8 mouse cellular contexts compared by ENCODE assay signal in the genomic region with DNA sequence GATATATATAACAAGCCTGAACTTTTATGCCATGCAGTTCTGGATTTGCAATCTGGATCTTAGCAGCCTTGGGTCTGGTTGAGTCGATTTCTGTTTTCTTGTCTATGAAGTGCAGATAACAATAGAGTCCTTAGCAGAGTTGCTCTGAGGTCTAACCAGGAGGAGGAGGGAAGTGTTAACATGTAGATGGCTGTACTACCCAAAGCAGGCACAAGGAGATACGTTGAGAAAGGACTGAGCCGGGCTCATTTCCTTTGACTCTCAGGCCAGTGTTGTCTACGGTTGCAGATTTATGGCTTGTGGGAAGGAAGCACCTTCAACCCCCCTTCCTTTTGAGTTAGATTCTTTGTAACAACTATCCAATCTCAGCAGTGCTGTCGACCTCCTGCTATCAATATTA. TPM values are rescaled to one million over a fixed set of nuclear protein-coding genes. Genes with fewer than 3 reads are reported as not detected.
DNase-seq lines count a peak whose midpoint lies in the region; ATAC-seq and TF ChIP-seq lines count a peak whose summit lies in the region.

No protein-coding gene starts in this region.

- no peaks in the 10 kb centered on the region for H3K9me3 ChIP-seq in neural tube, embryonic 11.5 days (ENCODE audit: control insufficient read depth, low read length)
- no peaks in the 10 kb centered on the region for H3K9me3 ChIP-seq in embryonic facial prominence, embryonic 10.5 days
- H3K9me3 ChIP-seq in kidney, postnatal 0 days (replicated peaks; ENCODE audit: low read length), result no peaks in the 10 kb centered on the region
- no peaks in the 10 kb centered on the region for H3K9me3 ChIP-seq in midbrain, postnatal 0 days (ENCODE audit: low read length)

- H3K4me2 ChIP-seq in neural tube, embryonic 11.5 days (ENCODE audit: low read depth), result peak overlapping the region; percentile 83
- peak overlapping the region; percentile 89 for H3K4me2 ChIP-seq in kidney, postnatal 0 days (ENCODE audit: low read length)
- peak overlapping the region; percentile 85 for H3K4me2 ChIP-seq in midbrain, postnatal 0 days (ENCODE audit: low read depth, low read length, poor library complexity, severe bottlenecking)

- no peaks in the 10 kb centered on the region for H3K27me3 ChIP-seq in neural tube, embryonic 11.5 days (ENCODE audit: control insufficient read depth, insufficient read depth, low read length)
- no peaks in the 10 kb centered on the region for H3K27me3 ChIP-seq in embryonic facial prominence, embryonic 10.5 days (replicated peaks; ENCODE audit: low read depth, poor library complexity, severe bottlenecking)
- H3K27me3 ChIP-seq in kidney, postnatal 0 days (ENCODE audit: insufficient read depth, low read length), result no peaks in the 10 kb centered on the region
- H3K27me3 ChIP-seq in midbrain, postnatal 0 days (ENCODE audit: insufficient read depth, low read length), result no peaks in the 10 kb centered on the region

- H3K9ac ChIP-seq in neural tube, embryonic 11.5 days (ENCODE audit: low read length), result peak overlapping the region; percentile 90; the same call in 1 of the 2 replicates
- H3K9ac ChIP-seq in kidney, postnatal 0 days (ENCODE audit: low read depth, low read length), result peak overlapping the region; percentile 89
- H3K9ac ChIP-seq in midbrain, postnatal 0 days (replicated peaks; ENCODE audit: low read length, poor library complexity, severe bottlenecking), result peak overlapping the region; percentile 99; the same call in 1 of the 2 replicates

- DNase-seq in neural tube, embryonic 11.5 days (ENCODE audit: low spot score), result no peak
- no peak for DNase-seq in neural tube, embryonic 10.5 days (ENCODE audit: extremely low spot score, low spot score)
- DNase-seq in embryonic facial prominence, embryonic 10.5 days (ENCODE audit: low spot score), result no peak
- peak; percentile 82 for DNase-seq in kidney, postnatal 0 days (ENCODE audit: low spot score)
- no peak for DNase-seq in midbrain, postnatal 0 days (ENCODE audit: low spot score)
- DNase-seq in cerebellum, adult 9-10 months, result no peak
- no peak for DNase-seq in left cerebral cortex, adult 9 months (ENCODE audit: low spot score in 2 of 2)
- DNase-seq in right cerebral cortex, postnatal 14 days, result no peak

- H3K36me3 ChIP-seq in neural tube, embryonic 11.5 days (ENCODE audit: control insufficient read depth, insufficient read depth, low read length), result no peaks in the 10 kb centered on the region
- H3K36me3 ChIP-seq in embryonic facial prominence, embryonic 10.5 days (replicated peaks), result no peaks in the 10 kb centered on the region
- no peaks in the 10 kb centered on the region for H3K36me3 ChIP-seq in kidney, postnatal 0 days (ENCODE audit: insufficient read depth, low read length)
- no peaks in the 10 kb centered on the region for H3K36me3 ChIP-seq in midbrain, postnatal 0 days (ENCODE audit: insufficient read depth, low read length)

- ATAC-seq in neural tube, embryonic 11.5 days (ENCODE audit: insufficient read depth, low FRiP score, low TSS enrichment), result no peak
- ATAC-seq in kidney, postnatal 0 days (replicated peaks; ENCODE audit: low FRiP score, low read depth), result no peak
- no peak for ATAC-seq in midbrain, postnatal 0 days (ENCODE audit: low FRiP score)

- peak overlapping the region; percentile 100; the same call in 1 of the 2 replicates for H3K4me3 ChIP-seq in neural tube, embryonic 11.5 days (ENCODE audit: low read depth, low read length)
- H3K4me3 ChIP-seq in embryonic facial prominence, embryonic 10.5 days, result peak overlapping the region; percentile 100
- peak overlapping the region; percentile 87 for H3K4me3 ChIP-seq in kidney, postnatal 0 days (replicated peaks; ENCODE audit: low read depth, low read length)
- H3K4me3 ChIP-seq in midbrain, postnatal 0 days (ENCODE audit: low read depth, low read length), result peak overlapping the region; percentile 100

- peaks cover 10% of the 10 kb centered on the region for H3K4me1 ChIP-seq in neural tube, embryonic 11.5 days (ENCODE audit: control insufficient read depth, insufficient read depth, low read length)
- H3K4me1 ChIP-seq in embryonic facial prominence, embryonic 10.5 days, result peaks cover 15% of the 10 kb centered on the region
- peaks cover 14% of the 10 kb centered on the region for H3K4me1 ChIP-seq in kidney, postnatal 0 days (replicated peaks; ENCODE audit: insufficient read depth, low read length)
- peaks cover 13% of the 10 kb centered on the region for H3K4me1 ChIP-seq in midbrain, postnatal 0 days (ENCODE audit: insufficient read depth, low read length)

- WGBS in neural tube, embryonic 11.5 days, result 57% methylated on average over 5 of the region's 5 CpGs
- WGBS in embryonic facial prominence, embryonic 10.5 days, result 75% methylated on average over 5 of the region's 5 CpGs
- 11% methylated on average over 5 of the region's 5 CpGs for WGBS in kidney, postnatal 0 days
- WGBS in midbrain, postnatal 0 days, result 74% methylated on average over 5 of the region's 5 CpGs

- peak; percentile 35; the same call in 1 of the 2 replicates for TF ChIP-seq CTCF in kidney, postnatal 0 days (IDR thresholded peaks at IDR 0.05; ENCODE audit: low read depth)
- TF ChIP-seq CTCF in midbrain, postnatal 0 days (IDR thresholded peaks at IDR 0.05), result no peak

- H3K27ac ChIP-seq in neural tube, embryonic 11.5 days (ENCODE audit: low read depth, low read length), result no peak overlapping the region
- H3K27ac ChIP-seq in embryonic facial prominence, embryonic 10.5 days (replicated peaks), result no peak overlapping the region
- H3K27ac ChIP-seq in kidney, postnatal 0 days, result no peak overlapping the region
- no peak overlapping the region for H3K27ac ChIP-seq in midbrain, postnatal 0 days (ENCODE audit: low read depth, low read length)

RNA-seq across cellular contexts. Expression of a gene that starts 1.9 kb away (rescaled TPM):
- polyA plus RNA-seq in neural tube, embryonic 11.5 days (2014; fragmentation: Nextera tagmentation; extraction: Ambion mirVana), result 85.7 and 90.9 TPM in 2 replicates
- 61.4 and 62.2 TPM in 2 replicates for polyA plus RNA-seq in embryonic facial prominence, embryonic 10.5 days (2016; fragmentation: Nextera tagmentation; extraction: Ambion mirVana)
- 64.5 and 64.7 TPM in 2 replicates for polyA plus RNA-seq in kidney, postnatal 0 days (2015; fragmentation: Nextera tagmentation; extraction: Ambion mirVana)
- total RNA-seq in midbrain, postnatal 0 days (2014; rRNA removed), result 73.1 and 73.9 TPM in 2 replicates
- 89.6 and 105 TPM in 2 replicates for polyA plus RNA-seq in midbrain, postnatal 0 days (2015; fragmentation: Nextera tagmentation; extraction: Ambion mirVana)

RNA-seq across cellular contexts. Expression of a gene that starts 43.6 kb away (rescaled TPM):
- polyA plus RNA-seq in neural tube, embryonic 11.5 days (2014; fragmentation: Nextera tagmentation; extraction: Ambion mirVana), result 23.6 and 24.4 TPM in 2 replicates
- polyA plus RNA-seq in embryonic facial prominence, embryonic 10.5 days (2016; fragmentation: Nextera tagmentation; extraction: Ambion mirVana), result 19.1 and 19.9 TPM in 2 replicates
- polyA plus RNA-seq in kidney, postnatal 0 days (2015; fragmentation: Nextera tagmentation; extraction: Ambion mirVana), result 18.5 and 23.9 TPM in 2 replicates
- total RNA-seq in midbrain, postnatal 0 days (2014; rRNA removed), result 11.3 and 13.4 TPM in 2 replicates
- polyA plus RNA-seq in midbrain, postnatal 0 days (2015; fragmentation: Nextera tagmentation; extraction: Ambion mirVana), result 3.1 and 3.7 TPM in 2 replicates
